Mouse (Mus musculus): Measurements from ENCODE around the gene D5Ertd579e. TPM values are rescaled to one million over a fixed set of nuclear protein-coding genes. Genes with fewer than 3 reads are reported as not detected.
A peak's percentile ranks its signal among the peaks of the same experiment; 100 is the strongest.

Gene D5Ertd579e
- total RNA-seq, 2 experiments from 2014 or later = 90.2 to 105 TPM

DNA sequence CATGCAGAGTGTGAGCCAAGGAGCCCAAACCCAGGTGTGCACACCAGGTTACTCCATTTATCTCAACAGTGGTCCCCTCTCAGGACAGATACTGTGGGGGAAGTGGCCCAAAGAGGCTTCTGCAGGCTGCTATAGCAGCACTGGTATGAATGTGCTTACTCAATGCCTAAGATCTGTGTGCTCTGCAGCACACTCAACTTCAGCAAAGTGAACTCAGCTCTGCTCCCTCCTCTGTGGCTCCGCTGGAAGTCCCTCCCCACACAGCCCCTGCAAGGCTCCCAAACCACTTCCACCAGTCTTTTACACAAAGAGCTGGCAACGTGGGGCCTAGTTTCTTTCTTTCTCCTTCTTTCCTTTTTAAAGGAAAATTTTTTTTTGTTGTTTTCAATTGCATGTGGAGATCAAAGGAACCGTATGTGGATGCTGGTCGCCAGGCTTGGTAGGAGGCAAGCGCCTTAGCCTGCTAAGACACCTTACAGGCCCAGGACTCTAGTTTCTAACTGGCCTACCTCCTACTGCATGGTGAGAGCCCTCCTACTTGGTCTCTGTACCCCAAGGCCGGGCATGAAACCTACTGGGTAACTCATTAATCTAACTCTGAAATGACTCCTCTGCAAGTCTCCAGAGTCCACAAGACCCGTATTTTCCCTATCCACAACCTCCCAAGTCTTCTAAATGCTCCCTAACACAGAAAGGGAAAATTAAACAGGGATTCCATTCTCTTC is 138.1 kb downstream of the D5Ertd579e start:
- peak in 1 of 2 experiments; percentile 2 for DNase-seq (ENCODE audit: low spot score in 2 of 2)
- intact Hi-C loops (cut with DNase I) = no loop called here

- intact Hi-C loops (cut with DNase I) = no loop called here
Observed at GRCm38 (mm10) chr5:36556906-36557305, 138.9 kb downstream of the D5Ertd579e start.

DNA sequence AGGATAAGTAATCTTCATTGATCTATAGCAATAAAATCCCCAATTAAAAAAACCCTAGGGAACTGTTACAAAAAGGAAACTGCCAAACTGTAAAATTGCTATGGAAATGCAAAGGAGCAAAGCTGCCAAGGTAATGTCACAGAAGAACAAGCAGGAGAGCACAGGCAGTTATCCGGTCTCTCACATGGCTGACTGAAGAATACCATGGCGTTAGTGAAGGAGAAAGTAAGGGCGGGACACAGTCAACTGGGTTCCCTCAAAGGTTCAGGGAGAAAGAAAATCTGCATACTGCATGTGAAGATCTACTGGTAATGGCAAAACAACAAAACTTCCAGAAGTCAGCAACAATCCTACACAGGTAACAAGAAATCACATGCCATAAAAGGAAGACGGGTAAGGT is 139.5 kb downstream of the D5Ertd579e start:
- intact Hi-C loops (cut with DNase I) = no loop called here
- DNase-seq (ENCODE audit: low spot score in 2 of 2) = no peak

More at GRCm38 (mm10) chr5:36556906-36557305, 138.9 kb downstream of the D5Ertd579e start:
- no peak for DNase-seq (ENCODE audit: low spot score in 2 of 2)

- DNase-seq (ENCODE audit: low spot score in 2 of 2) = no peak
- intact Hi-C loops (cut with DNase I) = no loop called here
Observed at GRCm38 (mm10) chr5:36554496-36554895, 141.3 kb downstream of the D5Ertd579e start.

- intact Hi-C loops (cut with DNase I) = no loop called here
- DNase-seq (ENCODE audit: low spot score in 2 of 2) = no peak
Observed at GRCm38 (mm10) chr5:36553886-36554285, 141.9 kb downstream of the D5Ertd579e start.

GRCm38 (mm10) chr5:36553056-36553606 is 142.7 kb downstream of the D5Ertd579e start:
- no peak for DNase-seq (ENCODE audit: low spot score in 2 of 2)
- intact Hi-C loops (cut with DNase I) = no loop called here

DNA sequence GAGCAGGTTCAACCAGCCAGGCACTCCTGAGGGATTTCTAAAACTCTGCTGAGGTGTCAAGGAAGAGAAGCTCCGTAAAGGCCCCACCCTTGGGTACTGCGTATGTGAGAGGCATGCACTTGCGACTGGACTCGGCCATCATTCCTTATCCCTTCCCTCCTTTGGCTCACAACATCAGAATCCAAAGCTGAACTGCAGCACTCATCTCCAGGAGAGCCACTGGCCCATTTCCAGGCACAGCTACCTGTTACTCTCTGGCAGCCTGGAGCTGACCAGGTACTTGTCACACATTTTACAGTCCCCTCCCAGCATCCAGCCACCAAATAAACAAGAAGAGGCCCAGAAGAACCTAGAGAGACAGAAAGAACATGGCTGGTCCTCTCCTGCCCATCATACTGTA is 143.4 kb downstream of the D5Ertd579e start:
- intact Hi-C loops (cut with DNase I) = no loop called here
- DNase-seq (ENCODE audit: low spot score in 2 of 2) = no peak

Other genes with a start within 250 kb of the D5Ertd579e start
- gene Grpel1, start 231.0 kb downstream of the D5Ertd579e start, total RNA-seq (2021) = 10 to 100 TPM; 21.1 to 22.9 TPM
- gene Tada2b, start 211.7 kb downstream of the D5Ertd579e start, total RNA-seq (2021) = 10 to 100 TPM; 27.8 to 28.2 TPM
- 1 to 10 TPM; 1.0 to 1.1 TPM for gene Ccdc96, start 211.4 kb downstream of the D5Ertd579e start, total RNA-seq (2021)
- 10 to 100 TPM; 73.1 to 79.2 TPM for gene Tbc1d14, start 102.7 kb downstream of the D5Ertd579e start, total RNA-seq (2021)
- gene Bloc1s4, start 52.6 kb upstream of the D5Ertd579e start, total RNA-seq (2021) = 10 to 100 TPM; 17.3 to 22.5 TPM
- gene Mrfap1, start 100.7 kb upstream of the D5Ertd579e start, total RNA-seq (2021) = 100 to 1,000 TPM; 404 to 446 TPM
- 10 to 100 TPM; 29.6 to 30.6 TPM for gene Man2b2, start 134.6 kb upstream of the D5Ertd579e start, total RNA-seq (2021)
- gene Ppp2r2c, start 172.5 kb upstream of the D5Ertd579e start, total RNA-seq (2021) = 100 to 1,000 TPM; 464 to 526 TPM